Mouse (Mus musculus) kidney, adult 2 months (tissue): ENCODE results near the gene Kank2.

Experiments
- CTCF ChIP-seq: fragments of 200-500 bp; conservative IDR thresholded peaks from 2 replicates; pipeline ENCODE4 v1.5.1; 2011; ENCODE audit warnings: low read depth, mild to moderate bottlenecking, control low read depth, low read length, moderate library complexity, mixed read lengths; ENCODE audit not compliant: insufficient read depth, insufficient read length
- POLR2A ChIP-seq: fragments of 200-500 bp; IDR thresholded peaks from one replicate; pipeline ENCODE4 v1.6.1; 2011; ENCODE audit warnings: low read depth, low read length, control low read depth

- no peak for TF ChIP-seq CTCF
- no peak for TF ChIP-seq POLR2A
Observed at GRCm38 (mm10) chr9:21806363-21806762, 7.8 kb upstream of the Kank2 start.
